Mouse (Mus musculus) embryonic facial prominence, embryonic 15.5 days (tissue): ENCODE results near the gene Myo1d. TPM values are rescaled to one million over a fixed set of nuclear protein-coding genes. Genes with fewer than 3 reads are reported as not detected.
A peak's percentile ranks its signal among the peaks of the same experiment; 100 is the strongest.

Source experiments
- ATAC-seq: fragments of 200-750 bp; cut with Nextera tagmentation; 2 replicates; pipeline ENCODE4 v1.8.0; 2017; ENCODE audit warnings: low read depth, moderate TSS enrichment; ENCODE audit not compliant: insufficient number of reproducible peaks, low FRiP score, low TSS enrichment
- H3K27ac ChIP-seq: fragments of 300-500 bp; sonication (generic); replicated peaks from 2 replicates; pipeline ENCODE4 v1.5.1; 2015; ENCODE audit warnings: mild to moderate bottlenecking, inconsistent platforms
- H3K27me3 ChIP-seq: fragments of 300-500 bp; sonication (generic); 2 replicates; pipeline ENCODE4 v1.6.1; 2015; ENCODE audit warnings: inconsistent platforms
- H3K36me3 ChIP-seq: fragments of 300-500 bp; sonication (generic); 2 replicates; pipeline ENCODE4 v1.6.1; 2015; ENCODE audit warnings: mild to moderate bottlenecking, inconsistent platforms
- H3K4me1 ChIP-seq: fragments of 300-500 bp; sonication (generic); 2 replicates; pipeline ENCODE4 v1.6.1; 2015; ENCODE audit warnings: inconsistent platforms
- H3K4me2 ChIP-seq: fragments of 300-500 bp; sonication (generic); replicated peaks from 2 replicates; pipeline ENCODE4 v1.6.1; 2015; ENCODE audit warnings: mild to moderate bottlenecking, inconsistent platforms
- H3K4me3 ChIP-seq: fragments of 300-500 bp; sonication (generic); replicated peaks from 2 replicates; pipeline ENCODE4 v1.5.1; 2015; ENCODE audit warnings: mild to moderate bottlenecking, inconsistent platforms
- H3K9ac ChIP-seq: fragments of 300-500 bp; sonication (generic); 2 replicates; pipeline ENCODE4 v1.6.1; 2015; ENCODE audit warnings: inconsistent platforms
- H3K9me3 ChIP-seq: fragments of 300-500 bp; sonication (generic); replicated peaks from 2 replicates; pipeline ENCODE4 v1.6.1; 2016; ENCODE audit warnings: inconsistent platforms
- WGBS: fragments of 180-500 bp; shearing (Covaris S2); methylation state at CpG from one replicate; pipeline ENCODE4 v1.1.7; 2015; 5-methylcytosine and 5-hydroxymethylcytosine counted together
- polyA plus RNA-seq: library from polyadenylated mRNA; unstranded; fragments of >200 nt; fragmentation: Nextera tagmentation; extraction: Ambion mirVana; gene quantifications from 2 replicates; pipeline ENCODE4 v1.2.1, GENCODE M21; 2015

The Myo1d gene
- polyA plus RNA-seq, 1 experiment from 2014 or later, result 12.0 TPM

- no peak overlapping the region for H3K4me3 ChIP-seq
- no peaks in the 10 kb centered on the region for H3K36me3 ChIP-seq
- no peaks in the 10 kb centered on the region for H3K27me3 ChIP-seq
- no peak overlapping the region for H3K4me2 ChIP-seq
- H3K27ac ChIP-seq, result no peak overlapping the region
- no peak for ATAC-seq
- 69% methylated on average over 4 of the region's 4 CpGs for WGBS
- no peak overlapping the region for H3K9ac ChIP-seq
- peaks cover 28% of the 10 kb centered on the region for H3K4me1 ChIP-seq
- H3K9me3 ChIP-seq, result no peaks in the 10 kb centered on the region
Measured at GRCm38 (mm10) chr11:80499550-80499952, 280.3 kb downstream of the Myo1d start.

DNA sequence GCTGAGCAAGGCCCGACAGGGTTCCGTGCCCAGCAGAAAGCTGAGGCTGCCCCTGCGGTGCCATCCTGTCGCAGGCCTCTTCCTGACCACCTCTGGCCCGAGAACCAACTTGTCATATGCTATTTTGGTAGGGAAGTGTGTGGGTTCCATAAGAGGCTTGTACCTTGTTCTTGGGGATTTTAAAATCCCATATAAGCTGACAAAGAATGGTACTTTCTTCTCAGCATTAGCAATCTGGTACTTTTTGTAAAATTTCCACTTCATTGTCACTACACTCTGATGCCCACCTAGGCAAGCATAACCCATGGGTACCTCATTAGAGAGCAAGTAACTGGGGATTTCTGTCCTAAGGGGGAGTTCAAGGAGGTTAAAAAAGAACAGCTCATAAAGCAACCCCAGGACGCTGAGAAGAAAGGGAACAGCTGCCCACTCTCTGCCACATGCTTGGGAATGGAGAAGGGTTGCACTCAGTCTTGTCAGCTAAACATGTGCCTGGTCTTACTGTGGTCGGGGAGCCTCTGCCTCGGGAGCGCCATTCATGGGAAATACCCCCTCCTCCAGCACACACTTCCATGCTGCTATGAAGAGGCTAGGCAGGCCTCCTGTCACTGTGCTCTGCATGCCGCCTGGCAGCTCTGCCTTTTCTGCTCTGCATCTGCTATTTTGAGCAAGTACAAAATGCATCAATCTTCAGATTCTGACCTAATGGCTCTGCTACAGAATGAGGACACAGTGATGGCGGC, 281.3 kb downstream of the Myo1d start:
- Histone ChIP-seq H3K27me3 (no peaks in the 10 kb centered on the region), H3K4me1 (peaks cover 18% of the 10 kb centered on the region), H3K36me3 (no peaks in the 10 kb centered on the region), H3K9me3 (no peaks in the 10 kb centered on the region), H3K4me3 (no peak overlapping the region), H3K4me2 (no peak overlapping the region), H3K27ac (peak overlapping the region; percentile 56), H3K9ac (no peak overlapping the region)
- ATAC-seq, result peak; percentile 49; the same call in 1 of the 2 replicates
- WGBS, result 63% methylated on average over 11 of the region's 11 CpGs

DNA sequence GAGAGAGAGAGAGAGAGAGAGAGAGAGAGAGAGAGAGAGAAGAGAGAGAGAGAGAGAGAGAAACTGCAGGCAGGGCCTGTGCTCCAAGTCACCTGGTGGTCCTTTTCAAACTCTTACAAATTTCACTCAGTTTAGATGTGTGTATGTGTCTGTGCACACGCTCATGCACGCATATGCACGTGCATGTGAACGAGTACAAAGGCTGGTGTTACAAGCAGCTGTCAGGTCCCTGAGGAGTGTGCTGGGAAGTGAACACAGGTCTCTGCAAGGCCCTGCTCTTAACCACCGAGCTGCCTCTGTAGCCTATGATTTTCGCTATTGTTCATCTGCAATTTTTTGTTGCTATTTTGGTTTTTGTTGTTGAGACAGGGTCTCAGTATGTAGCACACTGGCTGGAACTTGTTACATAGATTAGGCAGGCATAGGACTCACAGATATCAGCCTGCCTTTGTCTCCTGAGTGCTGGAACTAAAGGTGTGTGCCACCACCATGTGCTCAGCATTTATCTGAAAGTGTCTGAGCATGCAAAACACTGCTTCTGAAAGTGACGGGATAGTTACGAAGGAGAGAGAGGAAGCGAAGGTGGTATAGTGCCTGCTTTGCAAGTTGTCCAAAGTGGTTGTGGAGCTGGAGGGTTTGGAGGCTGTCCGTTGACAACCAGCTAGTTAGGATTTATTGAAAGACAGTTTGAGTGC, 282.5 kb downstream of the Myo1d start:
- no peak overlapping the region for H3K9ac ChIP-seq
- no peak overlapping the region for H3K4me3 ChIP-seq
- no peak for ATAC-seq
- H3K9me3 ChIP-seq, result no peaks in the 10 kb centered on the region
- H3K27me3 ChIP-seq, result no peaks in the 10 kb centered on the region
- no peaks in the 10 kb centered on the region for H3K36me3 ChIP-seq
- no peak overlapping the region for H3K27ac ChIP-seq
- H3K4me1 ChIP-seq, result peaks cover 17% of the 10 kb centered on the region
- WGBS, result 70% methylated on average over 10 of the region's 10 CpGs
- no peak overlapping the region for H3K4me2 ChIP-seq

GRCm38 (mm10) chr11:80496640-80497039, 283.2 kb downstream of the Myo1d start:
- Histone ChIP-seq H3K36me3 (no peaks in the 10 kb centered on the region), H3K4me1 (peaks cover 17% of the 10 kb centered on the region), H3K9ac (no peak overlapping the region), H3K27me3 (no peaks in the 10 kb centered on the region), H3K4me2 (no peak overlapping the region), H3K9me3 (no peaks in the 10 kb centered on the region), H3K27ac (no peak overlapping the region), H3K4me3 (no peak overlapping the region)
- no peak for ATAC-seq
- 77% methylated on average over 1 of the region's 1 CpGs for WGBS

GRCm38 (mm10) chr11:80495972-80496371, 283.9 kb downstream of the Myo1d start:
- ATAC-seq, result no peak
- H3K4me3 ChIP-seq, result no peak overlapping the region
- no peak overlapping the region for H3K27ac ChIP-seq
- no peaks in the 10 kb centered on the region for H3K27me3 ChIP-seq
- no peaks in the 10 kb centered on the region for H3K9me3 ChIP-seq
- H3K4me1 ChIP-seq, result peaks cover 21% of the 10 kb centered on the region
- H3K36me3 ChIP-seq, result no peaks in the 10 kb centered on the region
- H3K9ac ChIP-seq, result no peak overlapping the region
- WGBS, result 91% methylated on average over 6 of the region's 6 CpGs
- H3K4me2 ChIP-seq, result no peak overlapping the region

- no peak overlapping the region for H3K9ac ChIP-seq
- 77% methylated on average over 9 of the region's 9 CpGs for WGBS
- H3K4me3 ChIP-seq, result no peak overlapping the region
- H3K36me3 ChIP-seq, result no peaks in the 10 kb centered on the region
- peaks cover 28% of the 10 kb centered on the region for H3K4me1 ChIP-seq
- H3K9me3 ChIP-seq, result no peaks in the 10 kb centered on the region
- no peak overlapping the region for H3K27ac ChIP-seq
- no peaks in the 10 kb centered on the region for H3K27me3 ChIP-seq
- no peak overlapping the region for H3K4me2 ChIP-seq
- ATAC-seq, result no peak
Measured at GRCm38 (mm10) chr11:80494852-80495251, 285.0 kb downstream of the Myo1d start.

DNA sequence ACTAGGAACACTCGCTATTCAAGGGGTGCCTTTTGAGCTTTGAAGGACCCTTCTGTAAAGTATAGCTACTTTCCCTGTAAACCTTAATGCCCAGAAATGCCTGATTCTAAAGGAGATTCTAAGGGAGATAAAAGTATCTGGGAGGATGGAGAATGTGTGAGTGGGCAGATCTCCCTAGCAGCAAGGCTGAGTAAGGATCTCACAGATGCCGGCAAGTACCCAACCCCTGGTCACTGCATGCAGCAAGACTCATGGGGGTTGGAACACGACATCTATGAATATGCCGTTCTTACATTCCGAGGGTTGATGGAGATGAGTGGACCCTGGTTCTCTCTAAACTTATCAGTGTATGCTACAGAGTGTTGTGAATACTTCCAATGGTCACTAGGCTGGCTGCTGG, 286.6 kb downstream of the Myo1d start:
- no peaks in the 10 kb centered on the region for H3K27me3 ChIP-seq
- WGBS, result 88% methylated on average over 5 of the region's 5 CpGs
- H3K4me3 ChIP-seq, result no peak overlapping the region
- H3K4me1 ChIP-seq, result peaks cover 33% of the 10 kb centered on the region
- no peak overlapping the region for H3K9ac ChIP-seq
- no peaks in the 10 kb centered on the region for H3K36me3 ChIP-seq
- no peak overlapping the region for H3K4me2 ChIP-seq
- no peaks in the 10 kb centered on the region for H3K9me3 ChIP-seq
- ATAC-seq, result no peak
- H3K27ac ChIP-seq, result no peak overlapping the region

GRCm38 (mm10) chr11:80490831-80491230, 289.0 kb downstream of the Myo1d start:
- H3K4me3 ChIP-seq, result no peak overlapping the region
- H3K27me3 ChIP-seq, result no peaks in the 10 kb centered on the region
- H3K4me2 ChIP-seq, result no peak overlapping the region
- no peaks in the 10 kb centered on the region for H3K36me3 ChIP-seq
- peaks cover 29% of the 10 kb centered on the region for H3K4me1 ChIP-seq
- H3K9ac ChIP-seq, result no peak overlapping the region
- no peak; the same call in 1 of the 2 replicates for ATAC-seq
- WGBS, result 57% methylated on average over 10 of the region's 10 CpGs
- no peak overlapping the region for H3K27ac ChIP-seq
- no peaks in the 10 kb centered on the region for H3K9me3 ChIP-seq

DNA sequence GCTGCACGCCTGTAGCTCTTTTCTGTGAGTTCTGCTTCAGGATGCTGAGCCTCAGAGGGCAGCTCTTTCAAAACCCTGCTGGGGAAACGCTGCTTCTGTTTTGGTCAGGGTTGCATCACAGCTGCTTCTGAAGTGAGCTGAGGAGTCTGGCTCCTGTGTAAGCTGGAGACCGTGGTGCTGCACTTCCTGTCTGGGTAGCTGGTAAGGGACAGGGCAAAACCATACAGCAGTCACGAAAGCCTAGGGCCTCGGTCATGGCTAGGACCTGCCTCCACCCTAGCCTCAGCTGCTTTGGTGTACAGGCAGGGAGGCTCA, 290.0 kb downstream of the Myo1d start:
- H3K27ac ChIP-seq, result peak overlapping the region; percentile 71
- no peak overlapping the region for H3K4me2 ChIP-seq
- no peaks in the 10 kb centered on the region for H3K9me3 ChIP-seq
- H3K4me3 ChIP-seq, result no peak overlapping the region
- no peak for ATAC-seq
- H3K27me3 ChIP-seq, result no peaks in the 10 kb centered on the region
- H3K36me3 ChIP-seq, result no peaks in the 10 kb centered on the region
- peaks cover 34% of the 10 kb centered on the region for H3K4me1 ChIP-seq
- no peak overlapping the region for H3K9ac ChIP-seq
- 32% methylated on average over 5 of the region's 5 CpGs for WGBS

- no peak overlapping the region for H3K9ac ChIP-seq
- no peak for ATAC-seq
- H3K27ac ChIP-seq, result peak overlapping the region; percentile 71
- H3K4me2 ChIP-seq, result no peak overlapping the region
- no peaks in the 10 kb centered on the region for H3K27me3 ChIP-seq
- whole genome bisulfite sequencing, result 27% methylated on average over 12 of the region's 12 CpGs
- peaks cover 34% of the 10 kb centered on the region for H3K4me1 ChIP-seq
- no peaks in the 10 kb centered on the region for H3K36me3 ChIP-seq
- no peaks in the 10 kb centered on the region for H3K9me3 ChIP-seq
- no peak overlapping the region for H3K4me3 ChIP-seq
Measured at GRCm38 (mm10) chr11:80489172-80489881, 290.5 kb downstream of the Myo1d start.

DNA sequence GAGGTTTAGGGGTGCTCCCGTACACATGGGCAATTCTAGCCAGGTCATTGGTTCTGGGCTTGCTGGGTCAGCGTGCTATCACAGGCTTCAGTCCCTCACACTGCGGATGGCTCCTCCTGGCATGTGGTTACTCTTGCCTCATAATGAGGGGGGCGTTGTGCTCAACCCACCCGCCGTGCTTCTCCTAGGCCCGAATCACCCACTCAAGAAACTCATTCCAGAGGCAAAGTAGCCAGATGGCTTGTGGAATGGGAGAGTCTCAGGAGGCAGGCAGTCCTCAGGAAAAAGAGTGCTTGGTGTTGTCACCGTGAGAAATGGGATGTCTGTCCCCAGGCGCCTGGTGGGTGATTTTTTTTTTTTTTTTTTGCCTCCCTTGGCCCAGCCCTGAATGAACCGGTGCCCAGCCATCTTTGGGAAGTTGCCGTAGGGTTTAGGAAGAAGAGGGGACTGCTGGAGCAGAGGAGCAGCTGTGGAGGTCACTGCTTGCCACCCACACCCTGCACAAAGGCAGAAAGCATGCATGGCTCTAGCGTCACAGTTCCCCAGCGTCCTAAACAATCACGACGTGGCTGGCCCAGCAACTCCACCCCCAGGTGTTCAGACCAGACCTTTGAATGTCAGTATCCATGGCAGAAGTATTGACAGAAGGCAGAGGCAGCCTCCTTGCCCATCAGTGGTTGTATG, 291.8 kb downstream of the Myo1d start:
- Histone ChIP-seq H3K9me3 (no peaks in the 10 kb centered on the region), H3K4me3 (no peak overlapping the region), H3K9ac (no peak overlapping the region), H3K27me3 (no peaks in the 10 kb centered on the region), H3K4me2 (no peak overlapping the region), H3K27ac (no peak overlapping the region), H3K36me3 (no peaks in the 10 kb centered on the region), H3K4me1 (peaks cover 34% of the 10 kb centered on the region)
- 73% methylated on average over 15 of the region's 15 CpGs for WGBS
- no peak for ATAC-seq
